Mouse (Mus musculus) left cerebral cortex, postnatal 25 days (tissue): Measurements from ENCODE around the gene Gprin2. TPM values are rescaled to one million over a fixed set of nuclear protein-coding genes. Genes with fewer than 3 reads are reported as not detected.

Experiments
- DNase-seq, 2 experiments: peaks; one replicate each; pipeline ENCODE4 v3.0.0; 2022; ENCODE audit warnings: low spot score in 2 of 2, mixed read lengths in 1 of 2
- intact Hi-C: fragments of 180-260 bp; cut with DNase I; formaldehyde crosslinking; loops from one replicate; pipeline ENCODE4 v1.15.1; 2025
- total RNA-seq, 2 experiments: library from RNA; stranded (reverse); gene quantifications; 2 replicates each; pipeline ENCODE4 v1.2.3; 2021

Gene Gprin2
- total RNA-seq, 2 experiments from 2014 or later, result 2.3 to 3.3 TPM

- no peak for DNase-seq
- intact Hi-C loops, result loop anchor here (5.0 kb wide), 1 partner anchor 127 kb away; no protein-coding TSS in a partner anchor
Observed at GRCm38 (mm10) chr14:34209080-34209479, 7.6 kb upstream of the Gprin2 start.

GRCm38 (mm10) chr14:34208651-34209050 is 7.2 kb upstream of the Gprin2 start:
- intact Hi-C loops, result loop anchor here (5.0 kb wide), 1 partner anchor 126 kb away; no protein-coding TSS in a partner anchor

DNA sequence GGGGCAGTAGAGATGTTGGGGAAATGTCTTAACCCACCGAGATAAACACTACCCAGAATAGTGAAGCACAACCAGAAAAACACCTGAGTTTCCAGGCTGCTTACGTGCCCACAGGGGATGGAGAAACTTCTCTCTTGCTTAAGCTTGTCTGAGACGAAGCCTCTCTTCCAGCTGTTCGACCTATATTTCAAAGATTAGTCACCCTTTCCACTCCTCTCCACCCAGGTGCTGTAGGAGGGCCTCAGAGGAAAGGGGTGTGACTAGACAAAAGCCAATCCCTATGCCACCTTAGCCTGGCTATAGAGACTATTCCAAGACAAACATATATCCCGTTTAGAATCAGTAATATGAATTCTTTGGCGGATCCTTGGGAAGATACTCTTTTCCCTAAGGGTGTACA is 6.5 kb upstream of the Gprin2 start:
- no peak for DNase-seq
- intact Hi-C loops, result loop anchor here (5.0 kb wide), 1 partner anchor 126 kb away; no protein-coding TSS in a partner anchor

More at GRCm38 (mm10) chr14:34208651-34209050, 7.2 kb upstream of the Gprin2 start:
- peak; percentile 50 to 52 for DNase-seq

- DNase-seq, result no peak
- intact Hi-C loops, result no loop called here
Observed at GRCm38 (mm10) chr14:34200738-34201230, 669 bp downstream of the Gprin2 start.

DNA sequence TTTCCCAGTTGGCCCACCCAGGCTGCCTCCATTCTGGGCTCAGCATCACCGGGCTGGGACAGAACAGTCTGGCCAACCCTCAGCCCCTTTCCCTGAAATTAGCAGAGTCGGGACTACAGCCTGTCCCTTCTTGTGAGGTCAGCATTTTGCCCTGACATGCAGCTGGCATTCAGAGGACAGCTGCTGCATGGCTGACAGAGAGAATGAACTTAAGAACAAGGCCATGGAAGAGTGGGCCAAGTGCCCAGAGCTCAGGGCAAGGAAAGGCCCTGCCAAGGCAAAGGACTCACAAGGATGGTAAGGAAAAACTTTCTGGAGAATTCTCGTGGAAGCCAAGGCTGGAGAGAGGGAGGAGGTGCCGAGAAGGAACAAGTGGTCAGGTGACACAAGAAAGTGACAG is 4.7 kb downstream of the Gprin2 start:
- intact Hi-C loops, result no loop called here
- DNase-seq, result no peak

GRCm38 (mm10) chr14:34195466-34195865 is 6.0 kb downstream of the Gprin2 start:
- intact Hi-C loops, result no loop called here
- no peak for DNase-seq

GRCm38 (mm10) chr14:34193879-34194278 is 7.6 kb downstream of the Gprin2 start:
- no peak for DNase-seq
- intact Hi-C loops, result no loop called here

GRCm38 (mm10) chr14:34190361-34190760 is 11.1 kb downstream of the Gprin2 start:
- intact Hi-C loops, result no loop called here
- no peak for DNase-seq

DNA sequence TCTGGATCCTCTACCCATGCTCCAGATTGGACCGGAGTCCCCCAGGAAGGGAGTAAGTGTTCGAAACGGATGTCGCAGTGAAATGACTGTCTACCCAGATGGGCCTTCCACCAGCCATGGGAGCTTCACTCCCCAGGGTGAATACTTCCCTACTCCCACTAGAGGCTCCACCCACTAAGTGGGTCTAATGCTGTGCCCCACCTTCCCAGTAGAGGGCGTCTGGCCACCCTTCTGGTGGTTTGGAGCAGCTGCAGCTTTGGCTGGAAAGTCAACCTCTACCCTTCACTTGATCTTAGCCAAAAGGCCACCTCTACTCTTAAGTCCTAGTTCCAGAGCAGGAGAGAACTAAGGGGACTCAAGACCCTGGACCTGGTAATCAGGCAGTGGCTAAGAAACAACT is 12.8 kb downstream of the Gprin2 start:
- DNase-seq, result peak in 1 of 2 experiments; percentile 13
- intact Hi-C loops, result loop anchor here (2.0 kb wide), 1 partner anchor 46 kb away; no protein-coding TSS in a partner anchor

- intact Hi-C loops, result no loop called here
- DNase-seq, result no peak
Observed at GRCm38 (mm10) chr14:34183101-34183500, 18.4 kb downstream of the Gprin2 start.

GRCm38 (mm10) chr14:34179351-34179750 is 22.1 kb downstream of the Gprin2 start:
- DNase-seq, result peak; percentile 73 to 96
- intact Hi-C loops, result no loop called here

DNA sequence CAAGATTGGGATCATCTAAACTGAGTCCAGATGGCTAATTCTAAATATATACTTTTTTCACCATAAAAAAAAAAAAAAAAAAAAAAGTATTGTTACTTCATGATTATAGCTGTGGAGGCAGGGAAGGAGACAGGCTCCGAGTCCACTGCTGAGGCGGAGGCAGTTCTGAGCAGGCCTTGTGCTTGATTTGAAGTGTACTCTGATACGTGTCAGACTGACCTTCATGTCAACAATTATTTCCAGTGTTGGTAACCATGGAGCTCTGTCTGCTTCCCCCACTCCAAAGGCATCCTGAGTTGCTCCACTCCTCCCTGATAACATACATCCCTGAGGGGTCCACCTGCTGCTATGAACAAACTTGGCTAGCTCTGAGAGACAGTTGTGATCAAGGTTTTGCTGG is 30.3 kb downstream of the Gprin2 start:
- intact Hi-C loops, result no loop called here
- no peak for DNase-seq

- no peak for DNase-seq
- intact Hi-C loops, result no loop called here
Observed at GRCm38 (mm10) chr14:34155752-34156151, 45.7 kb downstream of the Gprin2 start.

DNA sequence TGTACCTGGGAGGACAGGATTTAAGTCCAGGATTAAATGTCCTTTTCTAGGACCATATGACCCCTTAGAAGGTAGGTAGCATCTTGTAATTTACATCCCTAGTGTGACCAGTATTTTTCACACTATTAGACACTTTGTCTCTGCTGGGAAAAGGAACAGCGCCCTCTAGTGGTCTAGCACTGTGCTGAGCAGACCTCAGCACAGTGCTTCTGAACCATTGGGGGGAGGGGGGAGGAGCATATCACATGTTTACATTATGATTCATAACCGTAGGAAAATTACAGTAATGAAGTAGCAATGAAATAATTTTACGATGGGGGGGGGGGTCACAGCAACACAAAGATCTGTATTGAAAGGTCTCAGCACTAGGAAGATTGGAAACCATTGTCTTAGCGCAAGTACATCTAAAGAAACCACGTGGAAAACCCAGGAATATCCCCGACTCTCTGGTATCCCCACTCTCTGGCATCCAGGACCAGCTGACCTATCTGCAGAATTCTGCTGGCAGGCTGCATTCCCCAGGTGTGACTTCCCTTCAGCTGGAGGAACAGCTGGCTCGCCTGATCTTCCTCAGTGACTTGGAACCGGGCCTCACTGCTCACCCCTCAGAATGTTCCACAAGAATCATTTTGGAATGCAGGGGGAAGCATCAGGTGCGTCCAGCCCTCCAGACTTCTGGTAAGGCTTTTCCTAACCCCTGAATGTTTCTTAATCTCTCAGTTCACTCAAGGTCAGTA is 46.7 kb downstream of the Gprin2 start:
- DNase-seq, result peak; percentile 11 to 23
- intact Hi-C loops, result no loop called here

DNA sequence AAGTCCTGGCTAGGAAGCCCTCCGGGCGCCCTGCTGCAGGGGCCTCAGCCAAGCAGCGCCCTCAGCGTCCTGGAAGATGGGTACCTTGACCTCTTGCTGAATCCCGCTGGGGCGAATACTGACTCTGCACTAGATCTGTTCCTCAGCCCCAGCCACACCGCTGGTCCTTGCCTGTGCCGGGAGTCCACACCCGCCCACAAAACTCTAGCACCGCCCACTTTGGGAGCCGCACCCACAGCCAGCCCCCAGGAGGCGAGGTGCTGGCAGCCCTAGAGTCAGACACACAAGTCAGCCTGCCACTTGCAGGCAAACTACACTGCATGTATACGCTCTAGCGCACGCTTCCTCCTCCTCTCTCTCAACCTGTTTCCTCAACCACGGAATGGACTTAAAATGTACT is 49.1 kb downstream of the Gprin2 start, which contains the start of gene Npy4r:
Gene Npy4r (minus strand): TSS at position 148 of the 400 bp plus-strand sequence.
- intact Hi-C loops, result no loop called here
- DNase-seq, result peak; percentile 2 to 10

GRCm38 (mm10) chr14:34142915-34143314 is 58.5 kb downstream of the Gprin2 start:
- DNase-seq, result no peak
- intact Hi-C loops, result no loop called here

DNA sequence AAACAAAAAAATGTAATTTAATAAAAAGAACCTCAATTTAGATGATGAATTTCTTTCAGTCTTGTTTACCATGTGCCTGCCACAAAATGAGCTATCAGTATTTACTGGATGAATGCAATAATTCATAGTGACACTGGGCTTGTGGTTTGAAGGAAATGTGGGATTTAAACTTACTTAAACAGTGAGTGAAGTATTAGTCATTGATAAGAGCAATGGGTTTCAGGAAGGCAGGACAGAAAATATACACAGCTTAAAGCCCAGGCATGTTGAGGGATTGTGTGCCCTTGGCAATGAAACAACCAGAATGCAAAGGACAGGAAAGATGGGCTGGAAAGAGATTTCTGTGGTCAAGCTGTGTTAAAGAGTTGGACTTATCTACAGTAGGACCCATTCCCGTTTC is 59.1 kb downstream of the Gprin2 start:
- intact Hi-C loops, result no loop called here
- no peak for DNase-seq

GRCm38 (mm10) chr14:34139671-34140664 is 61.5 kb downstream of the Gprin2 start:
- no peak for DNase-seq
- intact Hi-C loops, result no loop called here
